Mouse (Mus musculus) liver, embryonic 15.5 days (tissue): ENCODE results near the gene Ifitm3. TPM values are rescaled to one million over a fixed set of nuclear protein-coding genes. Genes with fewer than 3 reads are reported as not detected.
"Not testable (repeated sequence)": the region's sequence is repeated elsewhere in the genome, so short reads cannot be mapped to it uniquely, and the experiment has no call there.

Experiments
- ATAC-seq: fragments of 200-750 bp; cut with Nextera tagmentation; 2 replicates; pipeline ENCODE4 v1.8.0; 2017; ENCODE audit warnings: moderate number of reproducible peaks, mild to moderate bottlenecking, moderate library complexity; ENCODE audit not compliant: insufficient read depth
- H3K27ac ChIP-seq: fragments of 300-500 bp; sonication (generic); replicated peaks from 2 replicates; pipeline ENCODE4 v1.5.1; 2015; ENCODE audit warnings: mild to moderate bottlenecking, inconsistent platforms
- H3K27me3 ChIP-seq: fragments of 300-500 bp; sonication (generic); 2 replicates; pipeline ENCODE4 v1.6.1; 2015; ENCODE audit warnings: mild to moderate bottlenecking, inconsistent platforms
- H3K36me3 ChIP-seq: fragments of 300-500 bp; sonication (generic); replicated peaks from 2 replicates; pipeline ENCODE4 v1.6.1; 2015; ENCODE audit warnings: moderate library complexity, mild to moderate bottlenecking, inconsistent platforms
- H3K4me1 ChIP-seq: fragments of 300-500 bp; sonication (generic); replicated peaks from 2 replicates; pipeline ENCODE4 v1.6.1; 2015; ENCODE audit warnings: inconsistent platforms
- H3K4me2 ChIP-seq: fragments of 300-500 bp; sonication (generic); 2 replicates; pipeline ENCODE4 v1.6.1; 2015; ENCODE audit warnings: moderate library complexity, mild to moderate bottlenecking, inconsistent platforms
- H3K4me3 ChIP-seq: fragments of 300-500 bp; sonication (generic); replicated peaks from 2 replicates; pipeline ENCODE4 v1.5.1; 2015; ENCODE audit warnings: mild to moderate bottlenecking, inconsistent platforms
- H3K9ac ChIP-seq: fragments of 300-500 bp; sonication (generic); 2 replicates; pipeline ENCODE4 v1.6.1; 2015; ENCODE audit warnings: moderate library complexity, mild to moderate bottlenecking, inconsistent platforms
- H3K9me3 ChIP-seq: fragments of 300-500 bp; sonication (generic); replicated peaks from 2 replicates; pipeline ENCODE4 v1.6.1; 2016; ENCODE audit warnings: inconsistent platforms
- WGBS: fragments of 180-500 bp; shearing (Covaris S2); methylation state at CpG from one replicate; pipeline ENCODE4 v1.1.7; 2015; ENCODE audit warnings: mixed read lengths; ENCODE audit not compliant: insufficient replicate concordance; 5-methylcytosine and 5-hydroxymethylcytosine counted together
- polyA plus RNA-seq: library from polyadenylated mRNA; unstranded; fragments of >200 nt; fragmentation: Nextera tagmentation; extraction: Ambion mirVana; gene quantifications from 2 replicates; pipeline ENCODE4 v1.2.1, GENCODE M21; 2015

Ifitm3 gene
- polyA plus RNA-seq, 1 experiment from 2014 or later: 98.1 TPM

GRCm38 (mm10) chr7:140998853-140999700 is 11.5 kb downstream of the Ifitm3 start:
- peak overlapping the region; percentile 7; the same call in 1 of the 2 replicates for H3K4me2 ChIP-seq
- H3K27ac ChIP-seq: peak overlapping the region; percentile 65
- 0 out of 2 replicates have a peak, but pooled peaks cover 4% of the 10 kb centered on the region for H3K4me1 ChIP-seq
- no peak overlapping the region for H3K9ac ChIP-seq
- 50% methylated on average over 11 of the region's 11 CpGs for WGBS
- no peaks in the 10 kb centered on the region for H3K9me3 ChIP-seq
- ATAC-seq: no peak
- H3K4me3 ChIP-seq: peak overlapping the region; percentile 2; the same call in 1 of the 2 replicates
- H3K27me3 ChIP-seq: no peaks in the 10 kb centered on the region; the same call in 1 of the 2 replicates
- H3K36me3 ChIP-seq: no peaks in the 10 kb centered on the region

DNA sequence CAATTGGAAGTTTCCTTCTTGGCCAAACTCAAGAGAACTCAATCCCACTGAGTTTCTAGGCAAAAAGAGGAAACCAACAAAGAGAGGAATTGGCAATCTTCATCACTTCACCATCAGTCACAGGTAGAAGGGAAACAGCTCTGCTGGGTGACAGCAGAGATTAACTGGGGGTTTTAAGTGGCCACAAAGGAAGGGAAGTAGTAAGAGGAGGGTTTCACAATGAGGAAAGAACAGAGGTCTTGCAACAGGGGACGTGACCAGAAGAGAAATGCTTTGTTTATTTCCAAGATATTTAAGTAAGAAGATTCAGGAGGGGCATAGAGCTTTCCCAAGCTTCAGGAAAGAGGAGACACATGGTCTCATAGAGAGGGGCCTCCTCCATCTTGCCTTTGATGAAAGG is 12.8 kb downstream of the Ifitm3 start:
- no peaks in the 10 kb centered on the region for H3K36me3 ChIP-seq
- H3K27ac ChIP-seq: no peak overlapping the region
- no peak overlapping the region for H3K4me2 ChIP-seq
- no peaks in the 10 kb centered on the region for H3K9me3 ChIP-seq
- no peak overlapping the region for H3K9ac ChIP-seq
- no peak for ATAC-seq
- 0 out of 2 replicates have a peak, but pooled peaks cover 4% of the 10 kb centered on the region for H3K4me1 ChIP-seq
- WGBS: 6% methylated on average over 1 of the region's 1 CpGs
- H3K4me3 ChIP-seq: no peak overlapping the region
- H3K27me3 ChIP-seq: no peaks in the 10 kb centered on the region; the same call in 1 of the 2 replicates

DNA sequence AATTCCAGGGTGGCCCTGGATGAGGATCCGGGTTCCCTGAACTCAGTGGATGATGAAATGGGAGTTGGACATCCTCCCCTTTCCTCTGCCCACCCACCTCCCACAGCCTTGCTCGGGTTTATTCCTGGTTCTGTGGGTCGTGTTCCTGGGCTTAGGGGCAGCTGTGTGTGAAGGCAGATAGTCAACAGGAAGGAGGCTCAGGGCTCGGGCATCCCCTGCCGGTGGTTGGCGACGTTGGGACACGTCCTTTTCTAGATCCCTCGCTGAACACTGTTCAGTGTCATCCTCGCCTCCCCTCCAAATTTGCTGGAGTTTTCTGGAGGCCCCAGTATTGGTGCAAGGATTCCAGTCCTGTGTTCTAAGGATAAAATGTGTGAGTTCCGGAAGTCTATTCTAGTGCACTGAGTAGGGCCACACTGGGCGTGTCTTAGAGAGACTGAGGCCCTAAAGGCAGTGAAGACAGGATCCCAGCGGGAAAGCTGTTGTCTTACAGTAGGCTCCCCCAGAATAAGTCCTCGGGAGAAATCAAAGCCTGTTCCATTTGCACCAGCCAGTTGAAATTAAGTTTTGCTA is 19.4 kb downstream of the Ifitm3 start:
- no peak overlapping the region for H3K4me2 ChIP-seq
- H3K4me1 ChIP-seq: peaks cover 13% of the 10 kb centered on the region
- no peak overlapping the region for H3K4me3 ChIP-seq
- H3K9me3 ChIP-seq: no peaks in the 10 kb centered on the region
- H3K36me3 ChIP-seq: no peaks in the 10 kb centered on the region
- no peak overlapping the region for H3K27ac ChIP-seq
- H3K9ac ChIP-seq: no peak overlapping the region
- ATAC-seq: no peak
- 33% methylated on average over 14 of the region's 14 CpGs for WGBS
- H3K27me3 ChIP-seq: no peaks in the 10 kb centered on the region

DNA sequence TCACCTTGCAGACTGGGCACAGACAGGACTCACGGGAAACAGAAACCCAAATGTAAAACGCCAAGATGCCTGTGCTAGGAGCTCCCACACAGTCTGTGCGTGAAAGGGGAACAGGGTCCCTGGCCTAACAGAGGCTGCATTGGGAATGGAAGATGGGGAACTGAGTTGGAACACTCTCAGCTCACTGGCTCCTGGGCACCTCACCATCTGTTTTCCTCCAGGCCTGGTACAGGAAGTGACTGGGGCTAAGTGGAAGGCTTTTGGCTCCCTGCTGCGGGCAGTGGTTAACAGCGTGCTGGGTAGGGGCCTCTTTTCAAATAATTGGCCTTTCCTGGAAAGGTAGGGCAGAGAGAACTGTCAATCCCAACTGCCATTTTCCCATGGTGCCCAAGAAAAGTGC is 19.9 kb downstream of the Ifitm3 start:
- Histone ChIP-seq H3K4me2 (no peak overlapping the region), H3K36me3 (no peaks in the 10 kb centered on the region), H3K9me3 (no peaks in the 10 kb centered on the region), H3K27ac (no peak overlapping the region), H3K9ac (no peak overlapping the region), H3K27me3 (no peaks in the 10 kb centered on the region), H3K4me1 (peaks cover 13% of the 10 kb centered on the region), H3K4me3 (no peak overlapping the region)
- no peak for ATAC-seq
- 28% methylated on average over 5 of the region's 5 CpGs for WGBS

DNA sequence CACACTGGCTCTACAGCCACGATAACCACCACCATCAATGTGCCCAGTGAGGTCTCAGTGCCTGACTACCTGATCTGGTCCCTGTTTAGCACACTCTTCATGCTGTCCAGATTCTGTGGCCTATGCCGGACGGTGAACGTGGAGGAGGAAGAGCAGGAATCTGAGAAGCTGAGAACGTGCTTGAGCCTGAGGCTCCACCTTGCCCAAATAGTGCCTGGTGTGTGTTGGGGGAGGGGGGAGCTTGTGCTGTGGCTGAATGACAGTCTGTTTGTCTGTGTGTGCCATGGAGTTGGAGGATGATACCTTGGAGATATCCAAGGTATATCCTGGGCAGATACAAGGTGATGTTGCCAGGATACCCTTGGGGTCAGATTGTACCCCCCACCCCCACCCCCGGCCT is 20.4 kb downstream of the Ifitm3 start:
- WGBS: 29% methylated on average over 6 of the region's 6 CpGs
- H3K27me3 ChIP-seq: no peaks in the 10 kb centered on the region
- no peak overlapping the region for H3K4me3 ChIP-seq
- no peak for ATAC-seq
- no peak overlapping the region for H3K27ac ChIP-seq
- no peaks in the 10 kb centered on the region for H3K36me3 ChIP-seq
- H3K9me3 ChIP-seq: no peaks in the 10 kb centered on the region
- H3K4me1 ChIP-seq: peaks cover 13% of the 10 kb centered on the region
- no peak overlapping the region for H3K9ac ChIP-seq
- no peak overlapping the region for H3K4me2 ChIP-seq

DNA sequence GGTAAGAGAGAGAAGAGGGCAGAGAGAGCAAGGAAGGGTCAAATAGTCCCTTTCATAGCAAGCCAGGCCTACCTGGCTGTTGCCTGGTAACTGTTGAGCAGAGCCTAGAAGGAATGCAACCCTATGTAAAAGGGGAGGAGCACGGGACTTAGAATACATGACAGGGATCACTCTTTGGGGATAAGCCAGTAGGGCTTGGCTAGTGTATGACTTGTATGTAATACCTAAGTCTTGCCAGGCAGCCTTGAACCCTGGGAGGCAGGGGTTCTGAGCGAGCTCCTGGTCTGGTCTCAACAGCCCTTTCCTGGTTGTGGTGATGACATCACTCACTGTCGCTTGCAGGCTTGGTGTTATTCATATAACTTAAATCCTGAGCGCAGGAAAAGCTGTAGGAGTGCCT is 21.5 kb downstream of the Ifitm3 start:
- H3K27ac ChIP-seq: no peak overlapping the region
- H3K4me1 ChIP-seq: peaks cover 13% of the 10 kb centered on the region
- H3K27me3 ChIP-seq: no peaks in the 10 kb centered on the region
- H3K9me3 ChIP-seq: no peaks in the 10 kb centered on the region
- H3K4me3 ChIP-seq: no peak overlapping the region
- no peaks in the 10 kb centered on the region for H3K36me3 ChIP-seq
- no peak overlapping the region for H3K4me2 ChIP-seq
- H3K9ac ChIP-seq: no peak overlapping the region
- ATAC-seq: no peak
- WGBS: 52% methylated on average over 4 of the region's 4 CpGs

GRCm38 (mm10) chr7:140987182-140988138 is 23.1 kb downstream of the Ifitm3 start:
- no peak for ATAC-seq
- H3K27ac ChIP-seq: no peak overlapping the region

DNA sequence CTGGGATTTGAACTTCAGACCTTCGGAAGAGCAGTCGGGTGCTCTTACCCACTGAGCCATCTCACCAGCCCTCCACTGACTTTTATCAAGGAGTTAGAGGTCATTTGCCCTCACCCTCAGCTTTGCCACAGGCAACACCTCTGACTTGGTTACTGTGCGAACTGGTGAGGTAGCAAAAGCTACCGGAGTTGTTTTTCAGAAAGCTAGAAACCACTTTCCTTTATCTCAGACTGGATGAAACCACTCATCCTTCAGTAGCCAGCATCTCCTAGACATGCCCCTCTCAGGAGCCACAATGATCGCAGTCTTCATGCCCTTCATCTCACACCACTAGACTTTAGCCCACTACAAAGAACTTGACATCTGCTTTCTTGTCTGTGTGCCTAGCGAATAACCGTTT is 27.6 kb downstream of the Ifitm3 start:
- H3K4me1 ChIP-seq: no peaks in the 10 kb centered on the region; the same call in 1 of the 2 replicates
- no peak for ATAC-seq

More at GRCm38 (mm10) chr7:140987182-140988138, 23.1 kb downstream of the Ifitm3 start:
- Histone ChIP-seq H3K4me3 (no peak overlapping the region), H3K27me3 (no peaks in the 10 kb centered on the region), H3K36me3 (no peaks in the 10 kb centered on the region), H3K9ac (no peak overlapping the region), H3K4me1 (peaks cover 13% of the 10 kb centered on the region), H3K9me3 (no peaks in the 10 kb centered on the region), H3K4me2 (no peak overlapping the region)
- 49% methylated on average over 17 of the region's 17 CpGs for WGBS

DNA sequence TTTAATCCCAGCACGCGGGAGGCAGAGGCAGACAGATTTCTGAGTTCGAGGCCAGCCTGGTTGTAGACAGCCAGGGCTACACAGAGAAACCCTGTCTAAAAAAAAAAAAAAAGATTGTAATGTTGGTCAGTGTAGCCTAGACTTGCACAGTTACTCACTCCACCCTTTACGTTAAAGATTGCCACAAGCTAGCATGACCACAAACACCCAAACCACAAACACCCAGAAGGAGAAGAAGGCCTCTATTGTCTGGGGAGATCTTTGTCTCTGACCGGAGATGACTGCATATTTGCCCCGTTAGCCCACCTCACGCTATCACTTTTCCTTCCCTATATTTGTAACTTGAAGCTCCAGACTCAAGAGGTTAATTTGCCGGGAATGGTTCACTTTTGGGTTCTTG is 28.9 kb downstream of the Ifitm3 start:
- Histone ChIP-seq H3K9ac (no peak overlapping the region), H3K36me3 (no peaks in the 10 kb centered on the region), H3K9me3 (no peaks in the 10 kb centered on the region), H3K4me3 (no peak overlapping the region), H3K4me1 (no peaks in the 10 kb centered on the region; the same call in 1 of the 2 replicates), H3K27me3 (no peaks in the 10 kb centered on the region), H3K27ac (no peak overlapping the region), H3K4me2 (no peak overlapping the region)
- no peak for ATAC-seq
- WGBS: 24% methylated on average over 8 of the region's 8 CpGs

More for the DNA sequence above, 27.6 kb downstream of the Ifitm3 start:
- H3K9ac ChIP-seq: no peak overlapping the region
- H3K9me3 ChIP-seq: no peaks in the 10 kb centered on the region
- H3K27me3 ChIP-seq: no peaks in the 10 kb centered on the region
- no peak overlapping the region for H3K27ac ChIP-seq
- 42% methylated on average over 7 of the region's 7 CpGs for whole genome bisulfite sequencing
- H3K4me2 ChIP-seq: no peak overlapping the region
- H3K36me3 ChIP-seq: no peaks in the 10 kb centered on the region
- no peak overlapping the region for H3K4me3 ChIP-seq

GRCm38 (mm10) chr7:140976720-140977119 is 33.9 kb downstream of the Ifitm3 start:
- H3K27ac ChIP-seq, H3K4me1 ChIP-seq, H3K9me3 ChIP-seq, H3K36me3 ChIP-seq, H3K9ac ChIP-seq, ATAC-seq, H3K4me3 ChIP-seq, H3K4me2 ChIP-seq, H3K27me3 ChIP-seq: not testable (repeated sequence)
- WGBS: 60% methylated on average over 9 of the region's 9 CpGs

DNA sequence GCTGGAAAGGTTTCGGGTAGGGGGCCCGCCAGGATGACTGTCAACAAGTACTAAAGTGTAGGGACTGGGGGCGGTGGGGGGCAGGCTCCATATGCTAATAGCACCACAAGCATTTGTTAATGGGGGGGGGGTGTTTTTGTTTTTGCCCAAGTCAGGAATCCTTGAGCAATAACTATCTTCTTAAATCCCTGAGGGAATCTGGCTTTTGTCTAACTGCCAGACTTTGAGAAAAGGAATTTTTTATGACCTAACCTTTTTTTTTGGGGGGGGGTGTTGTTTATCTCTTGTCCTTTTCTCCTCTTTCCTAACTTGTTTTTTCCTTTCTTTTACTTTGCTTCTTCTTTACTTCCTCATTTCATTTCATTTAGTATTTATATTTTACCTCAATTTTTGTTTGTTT is 35.1 kb downstream of the Ifitm3 start:
- Histone ChIP-seq H3K9me3 (no peaks in the 10 kb centered on the region), H3K4me1 (peaks cover 12% of the 10 kb centered on the region), H3K27me3 (no peaks in the 10 kb centered on the region), H3K27ac (no peak overlapping the region), H3K36me3 (no peaks in the 10 kb centered on the region), H3K9ac (no peak overlapping the region), H3K4me2 (no peak overlapping the region), H3K4me3 (no peak overlapping the region)
- WGBS: 48% methylated on average over 3 of the region's 3 CpGs
- ATAC-seq: no peak
